Mouse (Mus musculus): Measurements from ENCODE around the gene Esp22. TPM values are rescaled to one million over a fixed set of nuclear protein-coding genes. Genes with fewer than 3 reads are reported as not detected.
"Not testable (repeated sequence)": the region's sequence is repeated elsewhere in the genome, so short reads cannot be mapped to it uniquely, and the experiment has no call there.

Esp22 gene
- not detected in 2 replicates for polyA plus RNA-seq (2014; fragmentation: Nextera tagmentation; extraction: Ambion mirVana)

DNA sequence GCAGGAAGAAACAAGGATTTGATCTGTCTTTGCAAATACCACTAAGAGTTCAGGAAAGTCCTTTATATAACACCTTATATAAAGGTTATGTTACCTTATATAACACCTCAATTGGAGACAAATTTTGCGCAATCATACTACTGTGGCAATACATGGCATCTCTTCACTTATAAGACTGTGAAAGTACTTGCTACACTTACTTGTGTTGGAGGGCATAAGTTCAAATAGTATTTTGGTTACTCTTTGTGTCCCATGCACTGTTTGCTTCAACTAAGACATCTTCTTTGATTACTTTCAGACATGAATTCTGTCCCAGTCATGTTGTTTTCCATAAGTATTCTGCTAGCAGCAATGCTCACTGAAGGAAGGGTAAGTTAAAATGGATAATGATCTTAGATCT lies at the start of gene Esp22:
Esp22 (plus strand) TSS at position 301 of the 400 bp plus-strand sequence.
- H3K4me1 ChIP-seq (replicated peaks; ENCODE audit: control insufficient read depth, insufficient read depth, low read length): no peaks in the 10 kb centered on the region
- DNase-seq (ENCODE audit: low spot score): no peak
- no peak within 1 kb of the TSS for H3K27ac ChIP-seq
- H3K9me3 ChIP-seq (ENCODE audit: control insufficient read depth, low read length): peaks cover 16% of the 10 kb centered on the region; the same call in 1 of the 2 replicates
- H3K4me2 ChIP-seq (replicated peaks): no peak within 1 kb of the TSS
- 93% methylated on average over 1 of the region's 1 CpGs for WGBS
- no peak within 1 kb of the TSS for H3K9ac ChIP-seq
- H3K27me3 ChIP-seq (ENCODE audit: control insufficient read depth, insufficient read depth, low read length): no peaks in the 10 kb centered on the region
- H3K36me3 ChIP-seq (replicated peaks; ENCODE audit: control insufficient read depth, insufficient read depth): no peaks in the 10 kb centered on the region
- no peak for ATAC-seq (ENCODE audit: low FRiP score)
- H3K4me3 ChIP-seq (replicated peaks; ENCODE audit: low read length): no peak within 1 kb of the TSS

DNA sequence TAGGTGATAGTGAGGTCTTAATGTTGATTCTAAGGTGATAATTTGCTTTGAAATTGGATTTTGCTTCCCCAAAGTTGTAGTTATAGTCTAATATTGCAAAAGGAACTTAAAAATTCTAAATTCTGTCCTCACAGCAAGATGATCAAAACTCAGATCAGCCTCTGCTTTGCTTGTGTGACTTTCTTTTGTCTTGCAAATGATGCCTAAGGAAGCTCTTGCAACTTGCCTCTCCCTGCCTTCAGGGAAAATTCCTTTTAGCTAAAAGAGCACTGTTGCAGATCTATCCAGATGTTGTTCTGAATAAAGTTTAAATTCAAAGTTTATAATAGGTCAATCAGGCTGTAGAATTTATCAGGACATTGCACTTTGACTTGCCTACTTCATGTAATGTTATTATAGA lies 31.5 kb upstream of the Esp22 start:
- H3K9me3 ChIP-seq (ENCODE audit: control insufficient read depth, low read length): peaks cover 34% of the 10 kb centered on the region
- no peaks in the 10 kb centered on the region for H3K4me1 ChIP-seq (replicated peaks; ENCODE audit: control insufficient read depth, insufficient read depth, low read length)
- no peaks in the 10 kb centered on the region for H3K27me3 ChIP-seq (ENCODE audit: control insufficient read depth, insufficient read depth, low read length)
- no peak overlapping the region for H3K4me3 ChIP-seq (replicated peaks; ENCODE audit: low read length)
- H3K4me2 ChIP-seq (replicated peaks): no peak overlapping the region
- ATAC-seq (ENCODE audit: low FRiP score): no peak
- no peak for DNase-seq (ENCODE audit: low spot score)
- no peak overlapping the region for H3K9ac ChIP-seq
- H3K36me3 ChIP-seq (replicated peaks; ENCODE audit: control insufficient read depth, insufficient read depth): no peaks in the 10 kb centered on the region
- no peak overlapping the region for H3K27ac ChIP-seq

DNA sequence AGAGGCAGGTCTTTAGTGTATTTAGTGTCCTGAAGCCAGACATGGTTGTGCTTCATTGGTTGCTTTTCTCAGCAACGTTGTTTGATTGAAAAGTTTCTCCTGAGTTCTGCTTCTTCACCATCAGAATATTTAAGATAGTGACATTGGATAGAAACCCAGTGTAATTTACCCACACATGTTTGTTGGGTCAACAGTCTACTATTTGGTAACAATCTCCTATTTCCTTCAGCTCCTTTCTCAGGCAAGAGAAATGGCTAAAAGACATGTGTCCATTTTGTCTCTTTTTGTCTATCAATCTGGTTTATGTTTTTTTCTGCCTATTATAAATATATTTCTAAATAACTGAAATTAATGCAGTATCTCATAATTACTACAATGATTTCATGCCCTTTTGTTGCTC lies 18.2 kb upstream of the Esp22 start, which contains the start of gene Esp23:
Esp23 (minus strand) TSS at position 101 of the 400 bp plus-strand sequence.
- Histone ChIP-seq H3K9ac (no peak within 1 kb of the TSS), H3K27ac (no peak within 1 kb of the TSS), H3K4me3 (replicated peaks; ENCODE audit: low read length) (no peak within 1 kb of the TSS), H3K27me3 (ENCODE audit: control insufficient read depth, insufficient read depth, low read length) (no peaks in the 10 kb centered on the region), H3K36me3 (replicated peaks; ENCODE audit: control insufficient read depth, insufficient read depth) (no peaks in the 10 kb centered on the region), H3K4me1 (replicated peaks; ENCODE audit: control insufficient read depth, insufficient read depth, low read length) (no peaks in the 10 kb centered on the region), H3K9me3 (ENCODE audit: control insufficient read depth, low read length) (peaks cover 35% of the 10 kb centered on the region), H3K4me2 (replicated peaks) (no peak within 1 kb of the TSS)
- no peak for ATAC-seq (ENCODE audit: low FRiP score)
- WGBS: 54% methylated on average over 1 of the region's 1 CpGs
- no peak for DNase-seq (ENCODE audit: low spot score)

DNA sequence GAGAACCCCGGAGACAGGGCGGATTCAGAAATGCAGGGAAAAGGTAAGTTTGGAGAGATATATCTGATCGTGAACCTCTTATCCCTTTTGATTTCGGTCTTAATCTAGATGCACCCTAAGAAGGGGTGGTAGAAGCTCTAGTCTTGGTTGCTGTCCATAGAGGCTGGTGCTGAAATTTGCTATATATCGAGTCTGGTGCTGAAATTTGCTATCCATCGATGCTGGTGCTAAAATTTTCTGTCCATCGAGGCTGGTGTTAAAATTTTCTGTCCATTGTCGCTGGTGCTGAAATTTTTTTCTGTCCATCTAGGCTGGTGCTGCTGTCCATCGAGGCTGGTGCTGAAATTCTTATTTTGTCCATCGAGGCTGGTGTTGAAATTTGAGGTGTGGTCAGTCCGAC lies 12.0 kb downstream of the Esp22 start:
- ATAC-seq (ENCODE audit: low FRiP score); H3K27ac ChIP-seq; H3K4me2 ChIP-seq (replicated peaks); H3K4me3 ChIP-seq (replicated peaks; ENCODE audit: low read length); H3K4me1 ChIP-seq (replicated peaks; ENCODE audit: control insufficient read depth, insufficient read depth, low read length); H3K36me3 ChIP-seq (replicated peaks; ENCODE audit: control insufficient read depth, insufficient read depth); H3K9ac ChIP-seq; DNase-seq (ENCODE audit: low spot score); H3K27me3 ChIP-seq (ENCODE audit: control insufficient read depth, insufficient read depth, low read length): not testable (repeated sequence)
- peaks cover 38% of the 10 kb centered on the region for H3K9me3 ChIP-seq (ENCODE audit: control insufficient read depth, low read length)
- WGBS: 77% methylated on average over 11 of the region's 11 CpGs

DNA sequence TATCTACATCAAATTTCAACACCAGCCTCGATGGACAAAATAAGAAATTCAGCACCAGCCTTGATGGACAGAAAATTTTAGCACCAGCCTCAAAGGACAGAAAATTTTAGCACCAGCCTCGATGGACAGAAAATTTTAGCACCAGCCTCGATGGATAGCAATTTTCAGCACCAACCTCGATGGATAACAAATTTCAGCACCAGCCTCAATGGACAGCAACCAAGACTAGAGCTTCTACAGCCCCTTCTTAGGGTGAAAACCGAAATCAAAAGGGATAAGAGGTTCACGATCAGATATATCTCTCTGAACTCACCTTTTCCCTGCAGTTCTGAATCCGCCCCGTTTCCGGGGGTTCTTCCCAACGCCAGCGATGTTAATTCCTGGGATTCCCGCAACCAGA lies 34.0 kb downstream of the Esp22 start:
- 79% methylated on average over 12 of the region's 12 CpGs for WGBS
- H3K4me3 ChIP-seq (replicated peaks; ENCODE audit: low read length); H3K27ac ChIP-seq; H3K4me1 ChIP-seq (replicated peaks; ENCODE audit: control insufficient read depth, insufficient read depth, low read length); H3K9ac ChIP-seq; DNase-seq (ENCODE audit: low spot score); H3K27me3 ChIP-seq (ENCODE audit: control insufficient read depth, insufficient read depth, low read length); ATAC-seq (ENCODE audit: low FRiP score); H3K4me2 ChIP-seq (replicated peaks); H3K36me3 ChIP-seq (replicated peaks; ENCODE audit: control insufficient read depth, insufficient read depth): not testable (repeated sequence)
- peaks cover 19% of the 10 kb centered on the region for H3K9me3 ChIP-seq (ENCODE audit: control insufficient read depth, low read length)

Other genes starting within 250 kb of the Esp22 start
- gene Esp24, start 58.6 kb upstream of the Esp22 start, polyA plus RNA-seq (2014; fragmentation: Nextera tagmentation; extraction: Ambion mirVana): not detected in 2 replicates
- gene Gm21903, start 52.0 kb upstream of the Esp22 start, polyA plus RNA-seq (2014; fragmentation: Nextera tagmentation; extraction: Ambion mirVana): not detected in 2 replicates
- not detected in 2 replicates for gene Esp23, start 18.3 kb upstream of the Esp22 start, polyA plus RNA-seq (2014; fragmentation: Nextera tagmentation; extraction: Ambion mirVana)

All from hindbrain, embryonic 14.5 days (tissue).